Mouse (Mus musculus) intestine, postnatal 0 days (tissue): ENCODE results near the gene Rel. TPM values are rescaled to one million over a fixed set of nuclear protein-coding genes. Genes with fewer than 3 reads are reported as not detected.

Source experiments
- ATAC-seq: fragments of 200-750 bp; cut with Nextera tagmentation; 2 replicates; pipeline ENCODE4 v1.8.0; 2017; ENCODE audit warnings: mild to moderate bottlenecking, moderate TSS enrichment, moderate library complexity
- H3K27ac ChIP-seq: fragments of 300-500 bp; sonication (generic); 2 replicates; pipeline ENCODE4 v1.5.1; 2014; ENCODE audit warnings: mild to moderate bottlenecking, low read depth, low read length, moderate library complexity
- H3K27me3 ChIP-seq: fragments of 300-500 bp; sonication (generic); replicated peaks from 2 replicates; pipeline ENCODE4 v1.6.1; 2014; ENCODE audit warnings: low read length, mixed read lengths; ENCODE audit not compliant: control insufficient read depth, insufficient read depth
- H3K36me3 ChIP-seq: fragments of 300-500 bp; sonication (generic); 2 replicates; pipeline ENCODE4 v1.6.1; 2014; ENCODE audit warnings: mild to moderate bottlenecking, moderate library complexity; ENCODE audit not compliant: control insufficient read depth, insufficient read depth
- H3K4me1 ChIP-seq: fragments of 300-500 bp; sonication (generic); replicated peaks from 2 replicates; pipeline ENCODE4 v1.6.1; 2014; ENCODE audit warnings: antibody characterized with exemption, low read length, mixed read lengths; ENCODE audit not compliant: control insufficient read depth, insufficient read depth
- H3K4me2 ChIP-seq: fragments of 300-500 bp; sonication (generic); replicated peaks from 2 replicates; pipeline ENCODE4 v1.6.1; 2014; ENCODE audit warnings: low read depth, mild to moderate bottlenecking, moderate library complexity
- H3K4me3 ChIP-seq: fragments of 300-500 bp; sonication (generic); 2 replicates; pipeline ENCODE4 v1.5.1; 2014; ENCODE audit warnings: low read depth, low read length
- H3K9ac ChIP-seq: fragments of 300-500 bp; sonication (generic); 2 replicates; pipeline ENCODE4 v1.6.1; 2014; ENCODE audit warnings: mild to moderate bottlenecking, low read depth, low read length
- H3K9me3 ChIP-seq: fragments of 300-500 bp; sonication (generic); 2 replicates; pipeline ENCODE4 v1.6.1; 2016; ENCODE audit warnings: mixed run types; ENCODE audit not compliant: control insufficient read depth
- CTCF ChIP-seq: sonication (generic); IDR thresholded peaks from 2 replicates; pipeline ENCODE4 v1.5.1; 2016; ENCODE audit warnings: low read depth, mild to moderate bottlenecking, control low read depth, antibody characterized with exemption, moderate library complexity
- WGBS: fragments of 180-500 bp; shearing (Covaris S2); extraction: QIAGEN DNeasy Blood & Tissue Kit; methylation state at CpG from one replicate; pipeline ENCODE4 v1.1.7; 2014; 5-methylcytosine and 5-hydroxymethylcytosine counted together
- polyA plus RNA-seq: library from polyadenylated mRNA; unstranded; fragments of >200 nt; fragmentation: Nextera tagmentation; extraction: Ambion mirVana; gene quantifications from 2 replicates; pipeline ENCODE4 v1.2.1, GENCODE M21; 2015

Rel gene
- polyA plus RNA-seq, 1 experiment from 2014 or later, result 0.52 TPM

DNA sequence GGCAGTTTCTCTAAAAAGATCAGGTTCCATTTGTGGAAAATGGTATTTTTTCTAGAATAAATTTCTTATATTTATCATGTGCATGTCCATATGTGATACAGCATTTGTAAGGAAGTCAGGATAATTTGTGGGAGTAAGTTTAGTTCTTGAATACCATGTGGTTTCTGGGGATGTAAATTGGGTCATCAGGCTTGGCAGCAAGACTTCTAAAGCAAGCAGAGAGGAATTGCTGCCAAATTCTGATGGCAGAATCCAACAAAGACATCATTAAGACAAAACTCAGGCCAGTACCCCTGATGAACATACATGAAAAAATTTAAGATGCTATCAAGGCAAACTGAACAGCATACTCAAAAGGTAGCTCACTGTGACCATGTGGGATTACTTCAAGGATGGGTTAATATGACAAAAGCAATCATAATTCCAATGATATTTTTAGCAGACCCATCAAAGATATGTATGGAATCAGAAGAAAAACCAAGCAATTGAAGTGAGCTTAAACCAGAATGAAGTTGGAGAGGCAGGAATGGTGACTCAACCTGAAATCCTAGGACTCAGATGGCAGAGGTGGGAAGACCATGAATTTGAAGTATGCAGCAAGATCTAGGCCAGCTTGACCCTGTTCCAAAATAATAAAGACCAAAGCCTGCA, 34.8 kb downstream of the Rel start:
- Histone ChIP-seq H3K9me3 (no peaks in the 10 kb centered on the region), H3K27me3 (no peaks in the 10 kb centered on the region), H3K36me3 (no peaks in the 10 kb centered on the region; the same call in 1 of the 2 replicates), H3K4me1 (no peaks in the 10 kb centered on the region), H3K4me3 (no peak overlapping the region), H3K9ac (no peak overlapping the region), H3K4me2 (no peak overlapping the region), H3K27ac (no peak overlapping the region)
- ATAC-seq, result no peak
- no peak for TF ChIP-seq CTCF

DNA sequence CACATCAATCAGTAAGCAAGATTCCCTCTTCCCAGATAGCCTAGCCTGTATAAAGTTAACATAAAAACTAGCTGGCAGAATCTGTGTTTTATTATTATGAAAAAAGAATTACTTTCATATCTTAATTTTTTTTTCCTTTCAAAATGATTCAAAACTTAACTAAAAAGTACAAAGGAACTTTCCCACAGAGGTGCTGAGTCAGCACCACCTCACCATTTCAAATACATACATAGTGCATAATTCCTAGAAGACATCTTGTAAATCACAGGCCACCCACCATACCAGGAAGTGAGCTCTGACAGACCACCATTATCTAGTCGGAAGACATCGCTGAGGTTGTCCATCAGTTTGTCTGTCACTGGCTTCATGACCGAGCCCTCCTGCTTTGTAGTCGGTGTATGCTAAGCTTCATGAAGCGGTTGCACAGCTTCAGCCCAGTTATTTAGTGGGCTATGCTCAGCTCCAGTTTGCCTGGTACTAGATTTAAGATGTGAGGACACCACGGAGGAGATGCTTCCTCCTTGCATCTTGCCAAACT, 36.0 kb downstream of the Rel start:
- Histone ChIP-seq H3K4me2 (no peak overlapping the region), H3K36me3 (no peaks in the 10 kb centered on the region; the same call in 1 of the 2 replicates), H3K4me1 (no peaks in the 10 kb centered on the region), H3K9me3 (no peaks in the 10 kb centered on the region), H3K27me3 (no peaks in the 10 kb centered on the region), H3K9ac (no peak overlapping the region), H3K27ac (no peak overlapping the region), H3K4me3 (no peak overlapping the region)
- WGBS, result 94% methylated on average over 6 of the region's 6 CpGs
- TF ChIP-seq CTCF, result no peak
- no peak for ATAC-seq

DNA sequence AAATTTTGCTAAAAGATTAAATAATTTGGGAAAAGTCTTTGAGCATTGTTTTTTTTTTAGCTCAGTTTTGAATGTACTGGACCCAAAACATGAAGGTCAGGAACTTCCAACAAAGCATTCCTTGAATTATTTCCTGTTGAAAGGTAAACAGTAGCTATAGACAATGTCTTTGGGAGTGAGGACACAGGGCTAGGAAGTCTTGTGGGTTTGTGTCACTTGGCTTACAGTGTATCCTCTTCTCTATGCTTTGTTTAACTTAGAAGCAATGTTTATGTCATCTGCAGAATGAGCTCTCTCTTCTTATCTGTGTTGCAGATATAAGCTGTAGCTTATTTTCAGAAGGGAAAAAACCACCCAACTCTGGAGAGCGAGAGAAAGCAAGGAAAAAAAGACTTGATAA, 37.9 kb downstream of the Rel start:
- Histone ChIP-seq H3K4me3 (no peak overlapping the region), H3K4me1 (no peaks in the 10 kb centered on the region), H3K4me2 (no peak overlapping the region), H3K9me3 (no peaks in the 10 kb centered on the region), H3K27ac (no peak overlapping the region), H3K36me3 (peaks cover 5% of the 10 kb centered on the region; the same call in 1 of the 2 replicates), H3K27me3 (no peaks in the 10 kb centered on the region), H3K9ac (no peak overlapping the region)
- no peak for ATAC-seq
- no peak for TF ChIP-seq CTCF
- 79% methylated on average over 1 of the region's 1 CpGs for WGBS

DNA sequence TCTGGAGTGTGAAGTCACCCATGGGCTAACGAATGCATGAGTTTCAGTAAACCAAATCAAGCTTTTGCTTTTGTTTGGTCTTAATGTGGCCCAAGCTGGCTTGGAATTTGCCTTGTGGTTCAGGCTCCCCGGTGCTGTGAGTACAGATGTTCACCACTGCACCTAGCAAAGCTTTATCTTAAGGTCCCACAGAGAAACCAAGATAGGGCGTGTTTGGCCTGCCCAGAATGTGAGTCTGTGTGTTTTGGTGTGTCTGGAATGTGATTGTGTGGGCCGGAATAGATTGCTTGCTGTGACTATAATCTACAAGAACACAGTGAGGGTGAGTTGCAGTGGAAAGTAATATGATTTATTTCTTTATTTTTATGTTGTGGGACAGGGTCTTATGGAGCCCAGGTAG, 40.6 kb downstream of the Rel start:
- ATAC-seq, result no peak
- TF ChIP-seq CTCF, result no peak
- no peak overlapping the region for H3K27ac ChIP-seq
- H3K4me2 ChIP-seq, result no peak overlapping the region
- 54% methylated on average over 4 of the region's 4 CpGs for WGBS
- no peak overlapping the region for H3K9ac ChIP-seq
- H3K27me3 ChIP-seq, result no peaks in the 10 kb centered on the region
- H3K9me3 ChIP-seq, result no peaks in the 10 kb centered on the region
- H3K36me3 ChIP-seq, result peaks cover 20% of the 10 kb centered on the region; the same call in 1 of the 2 replicates
- no peaks in the 10 kb centered on the region for H3K4me1 ChIP-seq
- no peak overlapping the region for H3K4me3 ChIP-seq

DNA sequence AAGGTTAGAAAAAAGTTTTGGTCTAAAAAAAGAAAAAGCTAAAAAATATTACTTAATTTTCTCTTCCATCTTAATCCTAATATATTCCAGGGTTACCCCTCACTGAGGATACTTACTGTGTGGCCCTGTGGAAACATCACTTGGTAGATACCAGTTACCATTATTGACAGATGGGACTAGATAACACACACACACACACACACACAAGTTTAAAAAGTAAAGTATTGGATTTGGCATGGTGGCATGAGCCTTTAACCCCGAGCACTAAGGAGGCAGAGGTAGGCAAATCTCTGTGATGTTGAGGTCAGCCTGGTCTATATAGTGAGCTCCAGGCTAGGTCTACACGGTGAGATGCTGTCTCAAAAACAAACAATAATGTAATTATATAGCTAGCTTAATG, 42.6 kb downstream of the Rel start:
- no peak for ATAC-seq
- TF ChIP-seq CTCF, result no peak
- Histone ChIP-seq H3K9ac (no peak overlapping the region), H3K9me3 (no peaks in the 10 kb centered on the region), H3K4me3 (no peak overlapping the region), H3K36me3 (peaks cover 24% of the 10 kb centered on the region; the same call in 1 of the 2 replicates), H3K27me3 (no peaks in the 10 kb centered on the region), H3K4me1 (no peaks in the 10 kb centered on the region), H3K4me2 (no peak overlapping the region), H3K27ac (no peak overlapping the region)
- 91% methylated on average over 2 of the region's 2 CpGs for WGBS

DNA sequence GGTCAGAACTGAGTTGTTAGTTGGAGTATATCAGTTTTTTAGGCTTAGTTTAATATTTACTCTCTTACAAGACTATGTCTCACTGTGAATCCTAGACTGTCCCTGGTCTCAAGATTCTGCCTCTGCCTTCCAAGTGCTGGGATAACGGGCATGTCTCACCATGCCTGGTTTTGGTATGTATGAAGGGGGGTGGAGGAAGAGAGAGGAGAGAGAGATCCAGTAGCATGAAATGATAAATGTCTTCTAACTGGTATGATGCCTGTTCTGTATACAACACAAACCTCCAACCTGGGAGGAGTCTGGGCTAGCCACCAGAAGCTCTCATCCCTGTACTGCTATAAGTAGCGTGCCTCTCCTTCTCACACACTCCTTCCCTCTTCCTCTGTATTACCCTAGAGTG, 44.3 kb downstream of the Rel start:
- no peak overlapping the region for H3K27ac ChIP-seq
- no peak for TF ChIP-seq CTCF
- no peaks in the 10 kb centered on the region for H3K27me3 ChIP-seq
- no peaks in the 10 kb centered on the region for H3K9me3 ChIP-seq
- H3K36me3 ChIP-seq, result peaks cover 34% of the 10 kb centered on the region
- H3K4me2 ChIP-seq, result no peak overlapping the region
- WGBS, result 94% methylated on average over 2 of the region's 2 CpGs
- H3K9ac ChIP-seq, result no peak overlapping the region
- ATAC-seq, result no peak
- H3K4me3 ChIP-seq, result no peak overlapping the region
- no peaks in the 10 kb centered on the region for H3K4me1 ChIP-seq

DNA sequence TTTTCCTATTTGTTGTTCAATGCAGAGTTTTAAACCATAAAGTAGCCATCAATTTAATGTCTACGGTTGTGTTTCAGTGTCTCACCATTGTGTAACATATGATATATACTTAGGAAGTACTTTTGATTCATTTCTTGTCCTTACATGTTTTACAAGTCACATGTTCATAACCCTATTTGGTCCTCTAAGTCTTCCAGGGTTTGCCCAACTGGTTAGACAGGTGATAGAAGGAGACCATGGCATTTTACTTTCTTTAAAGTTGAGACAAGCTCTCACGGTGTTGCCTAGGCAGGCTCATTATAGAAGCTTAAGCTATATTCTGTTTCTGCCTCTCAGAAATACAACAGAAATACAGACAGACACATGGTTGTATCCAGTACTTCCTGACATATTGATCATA, 44.9 kb downstream of the Rel start:
- Histone ChIP-seq H3K4me2 (no peak overlapping the region), H3K27ac (no peak overlapping the region), H3K27me3 (no peaks in the 10 kb centered on the region), H3K9ac (no peak overlapping the region), H3K36me3 (peaks cover 34% of the 10 kb centered on the region), H3K4me3 (no peak overlapping the region), H3K9me3 (no peaks in the 10 kb centered on the region), H3K4me1 (no peaks in the 10 kb centered on the region)
- 93% methylated on average over 2 of the region's 2 CpGs for WGBS
- no peak for TF ChIP-seq CTCF
- no peak for ATAC-seq
